Mouse (Mus musculus) heart, adult 2 months (tissue): Measurements from ENCODE around the gene Atoh7.

Experiments used
- CTCF ChIP-seq: fragments of 200-600 bp; IDR thresholded peaks from 2 replicates; pipeline ENCODE4 v1.8.1; 2022; ENCODE audit warnings: antibody characterized with exemption, mild to moderate bottlenecking, moderate library complexity
- POLR2A ChIP-seq: fragments of 200-500 bp; IDR thresholded peaks from 2 replicates; pipeline ENCODE4 v1.6.1; 2011; ENCODE audit warnings: mild to moderate bottlenecking, low read depth, low read length, control low read depth; ENCODE audit not compliant: insufficient read depth

- TF ChIP-seq POLR2A (no peak), CTCF (no peak)
Observed at GRCm38 (mm10) chr10:63096757-63097156, 2.7 kb upstream of the Atoh7 start.
